Mouse (Mus musculus) hindbrain, embryonic 15.5 days (tissue): Measurements from ENCODE around the gene Xpo5. TPM values are rescaled to one million over a fixed set of nuclear protein-coding genes. Genes with fewer than 3 reads are reported as not detected.

Source experiments
- ATAC-seq: fragments of 200-750 bp; cut with Nextera tagmentation; 2 replicates; pipeline ENCODE4 v1.8.0; 2017; ENCODE audit warnings: low read depth, moderate number of reproducible peaks, moderate TSS enrichment; ENCODE audit not compliant: low FRiP score
- H3K27ac ChIP-seq: fragments of 300-500 bp; sonication (generic); replicated peaks from 2 replicates; pipeline ENCODE4 v1.5.1; 2015; ENCODE audit warnings: mild to moderate bottlenecking, inconsistent platforms
- H3K27me3 ChIP-seq: fragments of 300-500 bp; sonication (generic); 2 replicates; pipeline ENCODE4 v1.6.1; 2015; ENCODE audit warnings: control low read depth, inconsistent platforms
- H3K36me3 ChIP-seq: fragments of 300-500 bp; sonication (generic); 2 replicates; pipeline ENCODE4 v1.6.1; 2015; ENCODE audit warnings: control low read depth, inconsistent platforms
- H3K4me1 ChIP-seq: fragments of 300-500 bp; sonication (generic); replicated peaks from 2 replicates; pipeline ENCODE4 v1.6.1; 2015; ENCODE audit warnings: control low read depth, inconsistent platforms
- H3K4me2 ChIP-seq: fragments of 300-500 bp; sonication (generic); 2 replicates; pipeline ENCODE4 v1.6.1; 2015; ENCODE audit warnings: moderate library complexity, mild to moderate bottlenecking, inconsistent platforms
- H3K4me3 ChIP-seq: fragments of 300-500 bp; sonication (generic); 2 replicates; pipeline ENCODE4 v1.5.1; 2015; ENCODE audit warnings: mild to moderate bottlenecking, inconsistent platforms
- H3K9ac ChIP-seq: fragments of 300-500 bp; sonication (generic); 2 replicates; pipeline ENCODE4 v1.6.1; 2015; ENCODE audit warnings: inconsistent platforms
- H3K9me3 ChIP-seq: fragments of 300-500 bp; sonication (generic); 2 replicates; pipeline ENCODE4 v1.6.1; 2016; ENCODE audit warnings: control low read depth, inconsistent platforms
- WGBS: fragments of 180-500 bp; shearing (Covaris S2); methylation state at CpG from one replicate; pipeline ENCODE4 v1.1.7; 2015; 5-methylcytosine and 5-hydroxymethylcytosine counted together
- polyA plus RNA-seq: library from polyadenylated mRNA; unstranded; fragments of >200 nt; fragmentation: Nextera tagmentation; extraction: Ambion mirVana; gene quantifications from 2 replicates; pipeline ENCODE4 v1.2.1, GENCODE M21; 2015

The Xpo5 gene
- polyA plus RNA-seq: 34.5 and 36.0 TPM in 2 replicates

DNA sequence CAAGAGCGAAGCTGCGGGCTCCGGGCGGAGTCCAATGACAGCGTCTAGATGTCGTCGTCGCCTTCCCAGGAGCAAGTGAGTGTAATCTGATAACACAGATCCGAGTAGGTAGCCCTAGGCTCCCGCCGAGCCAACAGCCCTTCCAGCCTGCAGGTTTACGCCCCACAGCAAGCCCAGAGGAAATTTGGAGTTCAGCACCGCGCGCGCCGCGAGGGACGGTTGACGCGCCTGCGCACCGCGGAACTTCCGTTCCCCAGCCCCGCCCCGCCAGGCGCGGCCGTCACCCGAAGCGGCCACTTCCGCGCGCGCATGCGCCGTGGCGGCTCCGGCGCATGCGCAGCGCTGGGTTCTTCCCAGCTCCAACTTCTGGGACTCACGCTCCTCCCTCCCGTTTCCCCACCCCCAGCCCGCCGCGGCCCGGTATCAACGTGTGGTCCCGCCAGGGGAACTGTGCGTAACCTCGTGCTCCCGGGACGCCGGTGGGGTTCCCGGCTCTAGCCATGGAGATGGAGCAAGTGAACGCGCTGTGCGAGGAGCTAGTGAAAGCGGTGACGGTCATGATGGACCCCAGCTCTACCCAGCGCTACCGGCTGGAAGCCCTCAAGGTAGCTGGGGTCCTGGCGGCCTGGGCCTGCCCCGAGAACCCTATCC, at the start of gene Xpo5, which contains the start of gene Polh:
TSS of gene Xpo5 (plus strand) at position 362 of the 651 bp plus-strand sequence.
TSS of gene Polh (minus strand) at position 225 of the 651 bp plus-strand sequence.
- Histone ChIP-seq H3K9ac (peak within 1 kb of the TSS; percentile 72), H3K9me3 (no peaks in the 10 kb centered on the region), H3K36me3 (peaks cover 29% of the 10 kb centered on the region), H3K4me1 (peaks cover 42% of the 10 kb centered on the region), H3K27me3 (no peaks in the 10 kb centered on the region), H3K4me2 (peak within 1 kb of the TSS; percentile 88), H3K4me3 (peak within 1 kb of the TSS; percentile 83), H3K27ac (peak within 1 kb of the TSS; percentile 83)
- WGBS: under 1% methylated on average over 62 of the region's 66 CpGs
- peak; percentile 96 for ATAC-seq

DNA sequence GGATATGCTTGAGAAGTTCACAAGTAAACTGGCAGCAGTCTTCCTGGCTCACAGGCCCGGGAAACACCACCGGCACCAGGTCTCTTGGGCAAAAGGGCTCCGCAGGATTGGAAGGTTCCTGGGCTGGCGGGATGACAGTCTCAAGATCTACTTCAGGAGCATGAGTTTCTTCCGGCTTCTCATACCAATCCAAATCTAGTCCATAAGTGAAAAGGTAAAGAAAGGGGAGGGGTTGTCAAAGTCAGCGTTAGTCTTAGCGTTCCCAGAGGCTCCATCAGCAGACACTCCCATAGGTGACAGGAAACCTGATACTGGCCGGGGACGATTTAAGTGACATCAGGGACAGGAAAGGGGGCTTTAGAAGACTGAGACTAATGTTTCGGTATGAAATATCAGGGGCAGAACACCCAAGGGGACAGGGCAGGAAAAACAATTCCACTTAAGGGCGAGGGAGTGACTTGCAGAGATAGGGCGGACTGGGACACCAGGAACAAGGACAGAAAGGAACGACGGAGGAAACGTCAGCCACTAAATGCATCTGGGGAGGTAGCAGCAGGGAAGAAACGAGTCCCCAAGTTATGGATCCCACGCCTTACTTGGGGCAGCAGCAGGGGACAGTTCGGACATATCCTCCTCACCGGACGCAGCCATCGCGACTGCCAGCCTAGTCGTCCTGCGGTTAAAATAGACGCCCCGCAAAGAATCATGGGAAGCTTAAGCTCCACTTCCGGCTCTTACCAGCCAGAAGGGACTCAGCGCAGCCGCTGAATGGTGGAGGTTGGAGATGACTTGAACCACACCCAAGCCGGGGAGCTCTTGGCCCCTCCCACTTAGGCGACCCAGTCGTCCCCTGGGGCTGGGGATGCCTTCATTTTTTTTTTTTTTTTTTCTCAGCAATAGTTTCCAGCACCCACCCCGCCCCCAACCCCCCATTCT, 49.5 kb upstream of the Xpo5 start, which contains the start of gene Mad2l1bp:
TSS of gene Mad2l1bp (minus strand) at position 707 of the 936 bp plus-strand sequence.
- H3K4me1 ChIP-seq: peaks cover 14% of the 10 kb centered on the region
- peak within 1 kb of the TSS; percentile 73 for H3K27ac ChIP-seq
- H3K9me3 ChIP-seq: no peaks in the 10 kb centered on the region
- peak within 1 kb of the TSS; percentile 86 for H3K4me2 ChIP-seq
- peak; percentile 89 for ATAC-seq
- peak within 1 kb of the TSS; percentile 75 for H3K9ac ChIP-seq
- 7% methylated on average over 33 of the region's 33 CpGs for WGBS
- H3K27me3 ChIP-seq: no peaks in the 10 kb centered on the region
- H3K36me3 ChIP-seq: 0 out of 2 replicates have a peak, but pooled peaks cover under 1% of the 10 kb centered on the region
- H3K4me3 ChIP-seq: peak within 1 kb of the TSS; percentile 71

GRCm38 (mm10) chr17:46154336-46154735, 48.2 kb upstream of the Xpo5 start:
- 99% methylated on average over 3 of the region's 3 CpGs for WGBS
- Histone ChIP-seq H3K27me3 (no peaks in the 10 kb centered on the region), H3K9me3 (no peaks in the 10 kb centered on the region), H3K9ac (no peak overlapping the region), H3K27ac (no peak overlapping the region), H3K36me3 (no peaks in the 10 kb centered on the region), H3K4me3 (no peak overlapping the region), H3K4me2 (no peak overlapping the region), H3K4me1 (peaks cover 14% of the 10 kb centered on the region)
- no peak for ATAC-seq

GRCm38 (mm10) chr17:46156680-46157079, 45.9 kb upstream of the Xpo5 start:
- 84% methylated on average over 5 of the region's 5 CpGs for WGBS
- Histone ChIP-seq H3K4me3 (no peak overlapping the region), H3K36me3 (no peaks in the 10 kb centered on the region), H3K27me3 (no peaks in the 10 kb centered on the region), H3K4me2 (no peak overlapping the region), H3K9ac (no peak overlapping the region), H3K27ac (no peak overlapping the region), H3K4me1 (peaks cover 29% of the 10 kb centered on the region), H3K9me3 (no peaks in the 10 kb centered on the region)
- no peak for ATAC-seq

DNA sequence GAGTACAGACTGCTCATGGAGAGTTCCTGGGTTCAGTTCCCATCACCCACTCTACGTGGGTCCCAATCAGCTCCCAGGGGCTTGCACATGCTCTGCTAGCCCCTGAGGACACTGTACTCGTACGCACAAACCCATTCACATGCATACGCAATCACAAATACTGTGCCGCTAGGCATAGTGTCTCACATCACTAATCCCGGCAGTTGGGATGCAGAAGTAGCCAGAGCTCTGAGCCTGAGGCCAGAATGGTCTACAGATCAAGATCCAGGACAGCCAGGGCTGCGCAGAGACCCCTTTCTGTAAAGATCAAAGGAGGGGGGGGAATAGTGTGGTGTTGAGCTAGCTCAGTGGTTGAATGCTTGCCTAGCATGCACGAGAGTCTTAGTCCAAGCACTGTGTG, 45.5 kb upstream of the Xpo5 start:
- no peak for ATAC-seq
- Histone ChIP-seq H3K4me1 (peaks cover 33% of the 10 kb centered on the region), H3K27me3 (no peaks in the 10 kb centered on the region), H3K36me3 (no peaks in the 10 kb centered on the region), H3K9ac (no peak overlapping the region), H3K9me3 (no peaks in the 10 kb centered on the region), H3K4me3 (no peak overlapping the region), H3K27ac (no peak overlapping the region), H3K4me2 (no peak overlapping the region)
- 87% methylated on average over 8 of the region's 8 CpGs for WGBS

- no peak overlapping the region for H3K9ac ChIP-seq
- no peaks in the 10 kb centered on the region for H3K9me3 ChIP-seq
- no peak for ATAC-seq
- peaks cover 32% of the 10 kb centered on the region for H3K4me1 ChIP-seq
- no peak overlapping the region for H3K4me3 ChIP-seq
- 66% methylated on average over 2 of the region's 2 CpGs for WGBS
- peaks cover 5% of the 10 kb centered on the region; the same call in 1 of the 2 replicates for H3K36me3 ChIP-seq
- H3K27me3 ChIP-seq: no peaks in the 10 kb centered on the region
- H3K27ac ChIP-seq: no peak overlapping the region
- H3K4me2 ChIP-seq: no peak overlapping the region
Measured at GRCm38 (mm10) chr17:46159236-46159635, 43.3 kb upstream of the Xpo5 start.

DNA sequence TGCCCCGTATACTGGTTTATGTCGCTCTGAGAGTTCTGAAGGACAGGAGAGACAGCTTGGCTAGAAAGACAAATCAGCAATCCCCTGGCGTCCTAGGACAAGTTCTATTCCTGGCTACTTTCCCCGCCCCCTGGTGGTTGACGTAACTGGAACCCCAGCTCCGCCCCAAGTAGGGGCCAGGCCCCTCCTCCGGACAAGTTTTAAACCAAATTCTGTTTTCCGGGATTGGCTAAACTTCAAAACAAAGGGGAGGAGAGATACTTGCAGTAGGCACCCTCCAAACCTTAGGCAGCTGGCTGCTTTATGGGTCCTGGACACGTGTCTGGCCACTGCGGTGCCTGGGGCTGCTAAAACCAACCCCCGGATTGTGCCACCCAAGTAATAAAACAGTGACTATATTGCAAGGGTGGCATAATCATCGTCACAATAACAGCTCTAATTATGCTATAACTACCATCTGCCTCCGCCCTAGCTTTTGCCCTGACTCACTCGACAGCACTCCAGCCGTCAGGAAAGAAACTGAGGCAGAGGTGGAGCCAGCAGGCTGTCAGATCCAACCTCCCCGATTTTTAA, 42.4 kb upstream of the Xpo5 start:
- H3K9ac ChIP-seq: peak overlapping the region; percentile 47
- H3K36me3 ChIP-seq: peaks cover 15% of the 10 kb centered on the region
- H3K9me3 ChIP-seq: no peaks in the 10 kb centered on the region
- H3K4me2 ChIP-seq: peak overlapping the region; percentile 89
- H3K4me3 ChIP-seq: peak overlapping the region; percentile 90
- peak overlapping the region; percentile 76 for H3K27ac ChIP-seq
- H3K4me1 ChIP-seq: peaks cover 32% of the 10 kb centered on the region
- WGBS: under 1% methylated on average over 16 of the region's 16 CpGs
- ATAC-seq: peak; percentile 55
- no peaks in the 10 kb centered on the region for H3K27me3 ChIP-seq

GRCm38 (mm10) chr17:46160686-46161085, 41.9 kb upstream of the Xpo5 start, which contains the start of gene Gtpbp2:
TSS of gene Gtpbp2 (plus strand) at chr17:46161032.
- peaks cover 19% of the 10 kb centered on the region for H3K36me3 ChIP-seq
- H3K9me3 ChIP-seq: no peaks in the 10 kb centered on the region
- no peaks in the 10 kb centered on the region for H3K27me3 ChIP-seq
- H3K4me3 ChIP-seq: peak within 1 kb of the TSS; percentile 90
- peak within 1 kb of the TSS; percentile 90 for H3K9ac ChIP-seq
- peak; percentile 97 for ATAC-seq
- H3K4me2 ChIP-seq: peak within 1 kb of the TSS; percentile 89
- peaks cover 32% of the 10 kb centered on the region for H3K4me1 ChIP-seq
- WGBS: under 1% methylated on average over 23 of the region's 23 CpGs
- peak within 1 kb of the TSS; percentile 76 for H3K27ac ChIP-seq

DNA sequence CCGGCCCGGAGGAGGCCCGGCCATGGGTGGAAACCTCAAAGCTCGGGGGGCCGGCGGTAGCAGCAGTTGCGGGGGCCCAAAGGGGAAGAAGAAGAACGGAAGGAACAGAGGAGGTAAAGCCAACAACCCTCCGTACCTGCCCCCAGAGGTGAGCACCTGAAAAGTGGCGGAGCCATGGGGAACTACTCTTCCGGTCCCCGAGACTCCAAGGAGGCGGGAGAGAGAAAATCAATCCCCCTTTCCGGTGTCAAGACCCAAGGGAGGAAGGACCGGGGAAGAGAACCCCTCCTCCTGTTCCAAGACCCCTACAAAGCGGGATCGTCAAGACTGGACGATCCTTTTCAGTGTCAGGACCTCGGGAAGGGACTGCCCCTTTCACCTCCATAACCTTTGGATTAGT, 41.4 kb upstream of the Xpo5 start:
- Histone ChIP-seq H3K27me3 (no peaks in the 10 kb centered on the region), H3K4me3 (peak overlapping the region; percentile 90), H3K4me2 (peak overlapping the region; percentile 86), H3K36me3 (peaks cover 24% of the 10 kb centered on the region), H3K9ac (peak overlapping the region; percentile 90), H3K9me3 (no peaks in the 10 kb centered on the region), H3K27ac (peak overlapping the region; percentile 76), H3K4me1 (peaks cover 32% of the 10 kb centered on the region)
- peak; percentile 36 for ATAC-seq
- 0% methylated on average over 19 of the region's 19 CpGs for WGBS

GRCm38 (mm10) chr17:46161710-46162109, 40.9 kb upstream of the Xpo5 start:
- H3K36me3 ChIP-seq: peaks cover 29% of the 10 kb centered on the region
- no peaks in the 10 kb centered on the region for H3K9me3 ChIP-seq
- 50% methylated on average over 9 of the region's 9 CpGs for WGBS
- ATAC-seq: no peak
- peaks cover 32% of the 10 kb centered on the region for H3K4me1 ChIP-seq
- no peaks in the 10 kb centered on the region for H3K27me3 ChIP-seq
- peak overlapping the region; percentile 90 for H3K9ac ChIP-seq
- peak overlapping the region; percentile 86 for H3K4me2 ChIP-seq
- peak overlapping the region; percentile 90 for H3K4me3 ChIP-seq
- H3K27ac ChIP-seq: peak overlapping the region; percentile 76

- peaks cover 38% of the 10 kb centered on the region for H3K36me3 ChIP-seq
- no peak overlapping the region for H3K4me2 ChIP-seq
- H3K27me3 ChIP-seq: no peaks in the 10 kb centered on the region
- WGBS: 96% methylated on average over 7 of the region's 7 CpGs
- H3K9ac ChIP-seq: no peak overlapping the region
- no peak for ATAC-seq
- H3K9me3 ChIP-seq: no peaks in the 10 kb centered on the region
- peaks cover 32% of the 10 kb centered on the region for H3K4me1 ChIP-seq
- no peak overlapping the region for H3K27ac ChIP-seq
- H3K4me3 ChIP-seq: no peak overlapping the region; the same call in 1 of the 2 replicates
Measured at GRCm38 (mm10) chr17:46162551-46162950, 40.0 kb upstream of the Xpo5 start.
